Mouse (Mus musculus) R1 (cell line): ENCODE data around the gene Ube2m.

Experiments
- DNase-seq: peaks from one replicate; pipeline ENCODE4 v3.0.0-alpha.2; 2018; ENCODE audit warnings: low read depth, low spot score

The Ube2m gene

GRCm38 (mm10) chr7:13034148-13034977, 3.7 kb downstream of the Ube2m start, which contains the start of gene Chmp2a:
Chmp2a (minus strand) TSS chr7:13034807.
- DNase-seq: peak; percentile 98

DNA sequence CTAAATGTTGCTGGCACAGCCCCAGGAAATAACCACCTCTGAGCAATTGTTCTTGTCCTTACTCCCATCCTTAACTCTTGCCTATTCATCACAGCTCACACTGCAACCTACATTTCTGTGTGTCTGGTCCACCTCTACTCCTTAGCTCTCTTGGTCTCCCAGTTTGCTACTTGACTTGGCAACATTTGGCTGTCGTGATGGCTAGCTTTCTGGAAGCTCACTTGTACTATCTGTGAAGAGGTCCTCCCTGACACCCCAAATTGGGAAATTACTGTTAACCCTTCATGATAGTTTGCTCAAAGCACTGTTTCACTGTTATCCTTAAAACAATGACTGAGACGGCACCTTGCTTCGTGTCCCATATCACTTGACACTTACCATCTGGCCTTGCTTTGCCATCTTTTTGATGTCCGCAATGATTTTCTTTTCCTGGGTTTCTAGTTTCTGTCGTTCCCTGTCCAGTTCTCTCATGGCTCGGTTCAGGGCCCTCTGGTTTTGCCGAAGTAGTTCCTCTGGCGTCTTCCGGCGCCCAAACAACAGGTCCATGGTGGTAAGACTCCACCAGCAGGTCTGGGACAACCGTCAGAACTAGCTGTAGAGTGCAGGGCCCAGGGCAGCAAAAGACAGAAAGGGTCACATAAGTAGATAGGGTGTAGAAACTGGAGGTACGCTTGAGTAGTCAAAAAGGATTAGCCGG, 4.5 kb downstream of the Ube2m start:
- peak; percentile 33 for DNase-seq

- DNase-seq: no peak
These were observed 5.5 kb downstream of the Ube2m start for GRCm38 (mm10) chr7:13032541-13032940.

DNA sequence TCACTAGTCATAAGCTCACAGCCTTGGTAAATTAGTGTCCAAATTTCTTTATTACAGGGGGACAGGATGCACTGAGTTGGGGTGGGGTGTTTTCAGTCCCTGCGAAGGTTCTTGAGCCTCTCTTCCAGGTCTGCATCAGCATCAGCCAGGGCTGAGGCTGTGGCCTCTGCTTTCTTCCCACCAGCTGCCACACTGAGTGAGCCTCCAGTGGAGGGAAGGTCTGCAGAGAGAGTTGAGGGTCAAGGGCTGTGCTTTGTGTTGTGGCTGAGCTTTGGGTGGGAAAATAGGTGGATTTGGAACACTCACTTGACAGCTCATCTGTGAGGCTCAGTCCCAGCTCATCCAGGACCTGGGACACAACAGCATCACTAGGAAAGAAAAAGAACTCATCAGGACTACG, 6.1 kb downstream of the Ube2m start:
- peak; percentile 30 for DNase-seq

DNA sequence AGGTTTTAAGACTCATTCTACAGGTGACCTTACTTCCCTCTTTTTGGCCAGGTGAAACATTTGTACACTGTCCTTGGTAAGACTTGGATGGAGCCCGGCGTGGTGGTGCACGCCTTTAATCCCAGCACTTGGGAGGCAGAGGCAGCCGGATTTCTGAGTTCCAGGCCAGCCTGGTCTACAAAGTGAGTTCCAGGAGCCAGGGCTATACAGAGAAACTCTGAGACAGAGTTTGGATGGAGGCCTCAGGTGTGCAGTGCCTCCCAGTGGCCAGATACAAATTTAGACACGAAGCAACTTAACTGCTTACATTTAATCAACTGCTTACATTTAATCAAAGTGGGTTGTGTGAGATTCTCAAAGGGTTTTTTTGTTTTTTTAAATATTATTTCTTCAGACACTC, 7.0 kb downstream of the Ube2m start:
- peak; percentile 67 for DNase-seq

DNA sequence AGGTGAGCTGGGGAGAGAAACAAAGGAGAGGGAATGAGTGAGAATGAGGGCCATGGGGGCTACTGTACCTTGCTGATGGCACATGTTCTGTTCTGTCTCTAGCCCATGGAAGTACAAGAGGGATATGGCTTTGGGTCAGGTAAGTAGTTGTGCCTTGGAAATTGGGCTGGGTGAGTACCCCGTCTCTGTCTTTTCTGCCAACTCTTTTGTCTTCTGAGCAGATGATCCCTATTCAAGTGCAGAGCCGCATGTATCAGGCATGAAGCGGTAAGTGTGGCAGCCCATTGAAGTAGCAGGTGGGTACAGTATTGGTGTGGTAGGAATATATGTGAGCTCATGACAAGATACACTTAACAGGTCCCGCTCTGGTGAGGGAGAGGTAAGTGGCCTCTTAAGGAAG, 9.1 kb downstream of the Ube2m start:
- DNase-seq: no peak

- DNase-seq: peak; percentile 27
These were observed 12.5 kb downstream of the Ube2m start for GRCm38 (mm10) chr7:13025511-13026112.

DNA sequence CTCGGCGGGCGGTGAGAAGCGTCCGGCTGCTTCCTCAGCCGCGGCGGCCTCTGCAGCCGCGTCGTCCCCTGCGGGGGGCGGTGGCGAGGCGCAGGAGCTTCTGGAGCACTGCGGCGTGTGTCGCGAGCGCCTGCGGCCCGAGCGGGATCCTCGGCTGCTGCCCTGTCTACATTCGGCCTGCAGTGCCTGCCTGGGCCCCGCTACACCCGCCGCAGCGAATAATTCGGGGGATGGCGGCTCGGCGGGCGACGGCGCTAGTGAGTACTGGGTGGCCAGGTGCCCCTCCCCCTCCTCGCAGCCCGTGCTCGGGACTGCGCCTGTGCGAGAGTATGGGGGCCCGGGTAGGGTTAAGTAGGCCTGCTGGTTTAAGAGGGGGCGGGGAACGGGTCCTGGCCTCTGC, 13.3 kb downstream of the Ube2m start:
- DNase-seq: peak; percentile 75

DNA sequence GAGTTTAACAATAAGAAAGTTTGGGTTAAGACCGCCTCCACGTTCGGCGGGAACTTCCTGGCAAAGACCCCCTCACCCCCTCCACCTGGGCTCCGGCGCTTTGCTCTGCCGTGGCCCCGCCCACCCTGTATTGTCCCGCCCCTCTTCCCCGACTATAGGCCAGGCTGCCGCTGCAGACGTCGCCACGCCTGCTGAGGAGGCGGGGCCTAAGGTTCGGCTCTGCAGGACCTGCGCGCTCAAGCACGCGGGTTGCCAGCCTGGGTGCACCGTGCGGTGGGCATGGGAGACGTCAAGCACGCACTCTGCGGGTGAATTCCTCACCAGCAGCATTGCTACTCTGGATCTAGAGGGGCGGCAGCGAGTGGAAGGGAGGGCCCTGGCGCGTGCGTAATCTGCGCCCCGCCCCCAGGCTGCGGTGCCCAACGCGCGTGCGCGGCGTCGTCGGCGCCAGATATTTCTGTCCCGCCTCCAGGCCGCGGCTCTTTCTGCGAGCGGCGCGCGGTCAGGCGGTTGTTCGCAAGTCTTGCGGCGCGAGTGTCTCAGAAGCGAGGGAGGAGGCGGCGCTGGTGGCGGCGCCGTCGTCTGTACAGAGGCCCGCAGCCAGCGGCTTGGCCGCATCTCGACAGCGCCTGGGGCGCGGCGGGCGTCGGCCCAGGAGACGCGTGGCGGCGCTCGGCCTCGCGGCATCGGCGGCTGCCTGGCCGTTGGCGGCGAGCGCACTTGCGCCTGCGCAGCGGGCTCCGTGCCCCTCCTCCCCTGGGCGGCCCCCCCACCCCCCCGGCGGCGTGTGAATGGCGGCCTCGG, 13.9 kb downstream of the Ube2m start:
- DNase-seq: peak; percentile 98

- peak; percentile 99 for DNase-seq
These were observed 15.1 kb downstream of the Ube2m start for GRCm38 (mm10) chr7:13022773-13023535.

GRCm38 (mm10) chr7:13015217-13015616, 22.9 kb downstream of the Ube2m start:
- DNase-seq: no peak

DNA sequence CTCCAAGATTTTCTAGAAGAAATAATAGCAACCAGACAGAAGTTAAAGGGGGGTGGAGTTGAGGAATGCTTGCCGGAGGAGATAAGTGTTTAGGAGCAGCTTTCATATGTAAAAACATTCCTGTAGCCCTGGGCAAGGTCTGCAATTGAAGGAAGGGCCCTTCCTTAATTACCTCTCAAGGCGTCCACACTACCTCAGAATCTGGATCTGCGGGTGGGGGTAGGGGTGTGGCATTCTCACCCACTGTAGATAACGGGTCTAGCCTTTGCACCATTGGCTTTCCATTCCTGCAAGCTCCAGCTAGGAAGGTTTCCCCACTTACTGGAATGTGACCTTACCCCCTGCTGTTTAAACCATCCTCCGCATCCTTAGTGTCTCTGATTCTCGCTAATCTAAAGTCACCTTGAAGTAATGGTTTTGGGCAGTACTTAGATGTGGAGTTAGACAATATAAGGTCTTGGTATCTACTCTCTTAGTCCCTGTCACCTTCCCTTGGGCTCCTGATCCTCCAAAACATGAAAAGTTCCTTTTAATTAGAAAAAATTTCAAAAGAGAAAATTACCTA, 23.7 kb downstream of the Ube2m start:
- DNase-seq: peak; percentile 100

DNA sequence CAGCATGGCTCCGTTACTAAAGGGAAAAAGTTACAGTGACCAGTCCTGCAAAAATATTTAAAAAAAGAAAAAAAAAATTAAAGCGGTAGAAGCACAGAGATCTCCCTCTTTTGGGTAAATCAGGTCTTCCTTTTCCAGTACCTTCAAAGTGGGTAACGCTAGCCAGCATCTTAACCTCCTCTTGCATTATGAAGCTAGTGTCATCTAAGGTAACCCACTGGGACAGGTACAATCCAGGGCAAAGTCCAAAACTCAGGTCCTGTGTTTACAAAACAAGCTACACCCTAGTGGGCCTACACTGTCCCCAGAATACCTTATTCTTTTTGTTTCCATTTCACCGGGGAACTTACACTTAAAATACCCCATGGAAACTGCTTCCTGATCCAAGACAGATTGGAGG, 24.4 kb downstream of the Ube2m start:
- no peak for DNase-seq

- DNase-seq: peak; percentile 98
These were observed 27.8 kb downstream of the Ube2m start, which contains the start of gene Zbtb45 for GRCm38 (mm10) chr7:13010005-13010908. Zbtb45 (minus strand) TSS chr7:13010034.

DNA sequence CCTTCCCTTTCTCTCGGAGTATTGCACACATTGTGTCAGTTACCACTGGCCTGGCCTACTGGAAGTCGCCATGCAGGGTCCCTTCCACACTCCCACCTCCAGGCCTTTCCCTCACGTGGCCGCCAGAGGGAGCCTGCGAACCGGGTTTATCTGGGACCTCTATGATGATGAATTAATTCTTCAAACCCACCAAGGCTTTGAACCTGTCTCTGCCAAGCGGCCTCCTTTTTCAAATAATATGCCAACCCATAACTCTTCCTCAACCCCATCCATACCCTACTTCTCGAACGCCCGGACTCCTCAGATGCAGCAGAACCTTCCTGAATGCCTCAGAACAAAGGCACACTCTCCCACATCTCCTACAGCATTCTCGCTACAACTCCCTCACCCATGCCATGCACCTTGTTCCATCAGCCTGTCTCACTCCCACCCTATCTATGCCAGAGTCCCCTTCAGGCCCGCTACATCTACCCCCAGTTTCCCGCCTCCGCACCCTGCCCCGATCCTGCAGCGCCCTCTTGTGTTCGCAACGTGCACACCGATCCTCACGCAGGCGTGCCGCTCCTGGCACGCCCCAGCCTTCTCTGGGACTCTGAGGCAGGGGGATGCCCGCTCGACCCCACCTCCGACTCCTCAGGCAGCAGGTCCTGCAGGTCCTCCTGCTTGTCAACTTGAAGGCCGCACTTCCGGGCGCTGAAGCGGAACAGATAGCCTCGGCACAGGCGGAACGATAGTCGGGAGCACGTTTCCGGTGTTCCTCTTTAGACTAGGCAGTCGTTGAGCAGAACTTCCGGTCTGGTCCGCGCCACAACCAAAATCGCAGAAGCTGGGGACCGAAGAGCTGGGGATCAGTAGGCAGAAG, 28.7 kb downstream of the Ube2m start:
- peak; percentile 100 for DNase-seq

GRCm38 (mm10) chr7:13007341-13008092, 30.6 kb downstream of the Ube2m start:
- DNase-seq: peak; percentile 24

DNA sequence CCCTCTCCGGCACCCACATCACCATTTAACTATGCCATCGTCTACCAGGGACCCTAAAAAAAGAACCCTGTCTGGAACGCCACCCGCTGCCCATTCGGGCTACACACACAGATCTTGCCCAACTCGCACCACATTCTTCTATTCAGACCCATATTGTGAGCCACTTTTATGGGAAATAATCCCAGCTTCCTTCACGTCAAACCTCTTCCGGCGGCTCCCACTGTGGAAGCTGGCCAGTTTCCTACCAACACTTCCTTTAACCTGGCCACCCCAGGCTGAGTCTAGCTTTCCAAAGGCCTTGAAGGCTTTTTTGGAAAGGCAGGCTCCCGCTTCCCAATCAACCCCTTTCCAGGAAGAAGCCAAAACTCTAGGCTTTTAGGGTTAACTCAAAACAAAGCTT, 31.5 kb downstream of the Ube2m start:
- no peak for DNase-seq

- DNase-seq: peak; percentile 77
These were observed 32.1 kb downstream of the Ube2m start for GRCm38 (mm10) chr7:13006011-13006410.
